Mouse (Mus musculus) CD4-positive, CD25-positive, alpha-beta regulatory T cell, adult 4 months (primary cell): Measurements from ENCODE around the gene Spg11. TPM values are rescaled to one million over a fixed set of nuclear protein-coding genes. Genes with fewer than 3 reads are reported as not detected.

Experiments used
- ATAC-seq: one replicate; pipeline ENCODE4 v1.8.0; 2017
- polyA plus RNA-seq, 2 experiments: library from polyadenylated mRNA; unstranded; fragments of 100-300 nt; shearing (Covaris generic); gene quantifications; one replicate each; pipeline ENCODE4 v1.2.1; 2017

Gene Spg11
- polyA plus RNA-seq: 1 to 10 TPM; 5.3 to 7.4 TPM

DNA sequence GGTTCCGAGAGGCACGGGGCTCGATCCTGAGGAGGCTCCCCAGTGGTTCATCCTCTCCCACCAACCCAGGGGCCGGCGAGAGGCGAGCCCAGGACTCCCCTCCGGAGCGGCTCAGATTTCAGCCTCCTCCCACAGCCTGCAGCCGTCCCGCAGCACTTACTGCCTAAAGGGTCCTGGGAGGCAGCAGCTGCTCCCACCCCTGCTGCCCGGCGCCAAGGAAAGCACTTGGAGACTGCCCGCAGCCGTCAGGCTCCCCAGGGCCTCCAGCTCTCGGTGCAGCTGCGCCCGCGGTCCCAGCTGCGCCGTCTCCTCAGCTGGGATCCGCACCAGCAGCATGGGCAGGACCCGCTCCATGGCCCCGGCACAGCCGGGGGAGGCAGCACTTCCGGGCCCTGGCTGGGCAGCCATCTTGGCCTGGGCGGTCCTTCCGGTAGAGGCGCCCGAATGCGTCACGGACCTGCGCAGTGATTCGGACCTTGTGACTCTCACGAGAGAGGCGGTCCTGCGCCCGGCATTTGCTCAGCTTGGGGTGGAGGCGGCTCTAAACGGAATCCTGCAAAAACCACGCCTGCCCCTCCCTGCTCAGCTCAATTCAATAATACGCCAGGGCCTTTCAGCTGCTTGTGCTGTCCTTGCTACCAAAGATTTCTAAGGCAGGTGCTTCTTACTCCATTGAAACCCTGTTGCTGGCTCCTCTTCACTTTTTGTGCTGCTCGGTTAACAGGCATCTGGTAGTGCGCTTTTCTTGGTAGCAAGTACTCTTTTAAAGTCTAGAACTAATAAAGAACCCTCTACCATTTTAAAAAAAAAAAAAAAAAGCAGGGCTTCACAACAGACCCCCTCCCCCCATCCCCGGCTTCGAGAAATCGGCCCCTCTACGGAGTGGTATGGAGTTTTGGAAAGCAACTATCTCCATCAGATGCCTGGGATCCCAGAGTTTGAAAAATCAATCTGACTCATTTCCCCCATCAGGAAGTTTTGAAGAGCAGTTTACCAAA, at the start of gene Spg11:
Gene Spg11 (minus strand): TSS at position 426 of the 998 bp plus-strand sequence.
- peak; percentile 99 for ATAC-seq

DNA sequence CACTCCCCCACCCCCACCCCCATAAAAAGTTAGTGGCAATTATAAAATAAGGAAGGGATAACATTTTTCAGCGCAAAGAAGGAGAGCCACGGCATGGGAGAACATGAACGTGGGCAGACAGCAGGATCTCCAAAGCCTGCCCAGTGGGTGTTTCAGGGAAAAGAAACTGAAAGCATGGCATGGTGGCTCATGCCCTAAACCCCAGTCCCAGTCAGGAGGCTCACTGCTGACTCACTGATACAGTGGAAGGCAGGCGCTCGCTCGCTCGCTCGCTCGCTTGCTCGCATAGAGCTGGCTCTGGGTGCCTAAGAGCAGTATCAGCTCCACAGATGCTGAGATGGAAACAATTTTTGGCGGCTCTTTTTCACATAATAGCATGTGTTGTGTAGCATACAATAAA, 46.1 kb upstream of the Spg11 start:
- peak; percentile 86 for ATAC-seq

DNA sequence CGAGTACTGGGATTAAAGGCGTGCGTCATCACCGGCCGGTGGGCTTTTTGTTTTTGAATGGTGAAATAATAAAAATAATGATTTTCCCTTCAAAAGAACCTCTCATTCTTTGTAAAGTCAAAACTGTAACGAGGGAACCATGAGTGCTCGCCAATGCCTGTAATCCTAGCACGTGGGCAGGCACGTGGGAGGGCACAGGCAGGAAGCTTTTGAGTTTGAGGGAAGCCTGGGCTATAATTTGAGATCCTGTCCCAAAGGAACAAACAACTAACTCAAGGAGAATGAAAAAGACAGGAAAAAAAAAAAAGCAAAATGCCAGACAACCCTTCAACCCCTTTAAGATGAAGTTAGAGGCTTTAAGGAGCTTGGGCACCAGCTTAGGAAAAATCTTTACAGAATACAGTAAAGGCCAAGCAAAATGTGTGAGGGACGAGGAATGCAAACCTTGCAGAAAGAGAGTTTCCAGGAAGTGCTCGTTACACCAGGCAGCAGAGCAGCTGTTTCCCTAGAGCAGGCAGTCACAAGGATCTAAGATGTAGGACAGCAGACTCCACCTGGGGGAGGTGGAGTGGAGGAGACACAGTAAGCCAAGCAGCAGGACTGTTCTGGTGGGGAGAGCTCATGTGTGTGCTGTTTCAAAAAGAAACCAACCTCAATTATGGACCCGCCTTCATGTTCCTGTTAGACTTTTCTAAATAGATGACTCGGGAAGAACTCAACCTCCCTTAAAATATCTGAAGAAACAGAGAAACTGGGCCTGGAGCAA, 45.4 kb upstream of the Spg11 start:
- peak; percentile 25 for ATAC-seq

DNA sequence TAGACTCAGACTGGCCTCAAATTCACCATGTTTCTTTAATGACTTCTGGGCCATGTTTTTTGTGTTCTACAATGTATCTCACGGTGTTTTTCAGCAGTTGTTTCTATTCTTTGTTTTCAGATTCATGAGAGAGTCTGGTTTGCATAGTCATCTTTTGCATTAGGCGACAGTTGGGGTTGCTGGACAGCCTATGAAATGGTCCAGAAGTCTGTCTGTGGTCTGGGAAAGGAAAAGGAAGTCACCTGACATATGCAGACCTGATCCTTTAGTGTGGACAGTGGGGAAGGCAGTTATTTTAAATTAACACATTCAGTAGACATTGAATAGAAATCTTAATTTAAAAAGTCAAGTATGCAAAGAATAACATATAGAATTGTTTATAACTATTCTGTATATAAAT, 44.3 kb upstream of the Spg11 start:
- ATAC-seq: no peak

DNA sequence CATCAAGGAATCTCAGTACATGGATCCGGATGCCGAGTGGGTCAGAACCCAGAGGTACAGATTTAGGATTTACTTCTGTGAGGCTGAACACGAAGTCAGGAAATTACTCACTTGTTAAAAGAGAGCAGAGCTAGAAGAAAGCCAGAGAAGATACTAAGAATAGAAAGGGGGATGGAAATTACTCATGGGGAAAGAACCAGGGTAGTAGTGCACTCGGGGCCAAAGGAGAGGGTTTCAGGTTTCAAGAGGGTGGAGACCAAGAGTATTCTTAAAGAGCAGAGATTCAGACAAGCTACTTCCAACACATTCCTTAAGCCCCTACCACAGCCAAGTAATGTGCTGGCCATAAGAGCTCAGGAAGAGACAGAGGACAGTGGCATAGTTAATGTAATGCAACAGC, 43.4 kb upstream of the Spg11 start:
- ATAC-seq: peak; percentile 23

DNA sequence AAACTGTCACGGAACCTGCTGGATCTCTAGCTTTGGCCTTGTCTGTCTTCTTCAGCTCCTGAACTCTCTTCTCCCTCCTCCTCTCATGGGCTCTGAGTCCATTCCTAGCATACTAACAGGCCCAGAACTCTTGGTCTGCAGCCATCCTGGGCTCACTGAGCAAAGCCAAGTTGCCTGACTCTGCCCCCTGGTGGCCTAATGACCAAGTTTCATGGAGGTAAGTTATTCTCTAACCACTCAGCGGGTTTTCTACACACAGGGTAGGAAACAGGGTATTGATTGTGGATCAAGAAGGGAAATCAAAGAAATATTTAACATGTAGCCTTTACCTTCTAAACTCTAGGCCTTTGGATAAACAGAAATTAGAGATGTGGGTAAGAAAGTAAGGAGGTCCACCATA, 42.5 kb upstream of the Spg11 start, which contains the start of gene Trim69:
Gene Trim69 (plus strand): TSS at position 21 of the 400 bp plus-strand sequence.
- peak; percentile 56 for ATAC-seq

DNA sequence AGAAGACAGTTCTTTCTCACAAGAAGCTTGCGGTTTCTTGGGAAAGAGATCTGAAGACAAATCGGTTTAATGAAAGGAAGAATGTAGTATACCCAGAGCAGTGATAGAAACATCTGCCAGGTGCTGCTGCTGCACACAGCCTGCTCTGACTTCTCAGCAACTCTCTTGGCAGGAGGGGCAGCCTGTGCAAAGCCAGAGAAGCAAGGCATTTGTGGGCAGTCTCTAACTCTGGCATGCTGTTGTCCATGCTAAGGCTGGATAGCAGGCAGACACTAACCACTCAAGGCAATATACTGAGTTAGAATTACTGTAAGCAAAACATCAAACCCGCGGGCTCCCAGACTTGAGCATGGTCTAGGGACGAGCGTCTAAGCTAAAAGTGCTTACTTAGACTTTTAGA, 41.5 kb upstream of the Spg11 start:
- no peak for ATAC-seq

DNA sequence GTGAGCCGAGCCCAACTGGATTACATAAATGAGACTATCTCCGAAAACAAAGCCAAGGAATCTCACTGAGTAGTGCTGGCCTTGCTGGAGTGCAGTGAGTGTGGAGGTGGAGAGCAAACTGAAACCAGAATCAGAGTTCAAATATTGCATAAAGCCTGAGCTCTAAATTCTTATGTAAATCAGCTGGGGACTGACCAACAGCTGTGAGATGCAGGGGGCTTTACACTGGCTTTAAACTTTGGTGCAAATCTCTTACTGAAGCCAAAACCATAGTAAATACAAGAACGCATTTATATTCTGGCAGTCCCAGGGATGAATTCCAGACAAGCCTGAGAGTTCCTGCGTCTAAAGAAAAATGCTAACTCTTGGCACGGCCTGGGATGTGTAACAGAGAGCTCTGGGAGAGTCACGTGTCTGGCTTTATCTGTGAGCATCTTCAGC, 40.2 kb upstream of the Spg11 start:
- ATAC-seq: no peak

DNA sequence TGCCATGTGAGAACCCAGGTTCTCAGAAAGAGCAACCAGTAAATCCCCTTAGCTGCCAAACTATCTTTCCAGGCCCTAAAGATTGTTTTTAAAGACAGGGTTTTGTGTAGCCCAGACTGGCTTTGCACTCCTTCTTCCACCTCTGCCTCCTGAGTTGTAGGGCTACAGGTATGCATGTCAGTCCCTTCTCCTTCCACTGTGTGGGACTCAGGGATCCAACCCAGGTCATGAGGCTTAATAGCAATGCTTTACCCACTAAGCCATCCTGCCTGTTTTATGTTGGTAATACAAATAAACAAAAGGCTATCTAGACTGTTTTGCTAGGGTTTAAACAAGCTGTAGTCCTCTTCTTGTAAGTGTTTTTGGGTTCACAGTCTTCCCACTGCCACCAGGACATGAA, 39.4 kb upstream of the Spg11 start:
- no peak for ATAC-seq

DNA sequence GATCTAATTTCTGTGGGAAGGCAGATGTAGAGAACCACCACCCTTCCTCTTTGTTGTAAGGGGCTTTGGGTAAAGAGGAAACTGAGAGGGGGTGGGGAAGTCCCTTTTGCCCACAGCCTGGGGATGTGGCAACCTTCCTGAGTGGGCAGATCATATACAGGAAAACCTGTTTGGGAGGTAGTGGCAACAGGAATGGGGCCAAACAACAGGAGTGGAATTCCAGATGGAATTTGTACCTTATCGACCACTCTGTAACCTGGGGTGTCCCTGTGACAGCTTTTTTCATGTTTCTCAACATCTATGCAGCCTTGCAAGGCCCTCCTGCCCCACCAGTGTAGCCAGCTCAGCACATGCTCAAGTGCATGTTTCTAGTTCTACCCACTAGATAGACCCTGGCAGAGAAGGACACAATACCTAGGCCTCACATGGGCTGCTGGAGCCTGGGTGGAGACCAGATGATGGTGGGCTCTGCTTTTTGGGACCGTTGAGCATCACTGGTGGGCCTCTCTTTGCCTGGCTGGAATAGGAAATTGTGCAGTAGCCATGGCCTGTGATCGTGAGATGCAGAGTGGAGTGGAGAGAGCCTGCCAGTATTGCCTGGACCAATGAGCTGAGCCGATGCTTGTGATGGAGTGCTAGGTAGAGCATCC, 38.0 kb upstream of the Spg11 start:
- ATAC-seq: peak; percentile 7

DNA sequence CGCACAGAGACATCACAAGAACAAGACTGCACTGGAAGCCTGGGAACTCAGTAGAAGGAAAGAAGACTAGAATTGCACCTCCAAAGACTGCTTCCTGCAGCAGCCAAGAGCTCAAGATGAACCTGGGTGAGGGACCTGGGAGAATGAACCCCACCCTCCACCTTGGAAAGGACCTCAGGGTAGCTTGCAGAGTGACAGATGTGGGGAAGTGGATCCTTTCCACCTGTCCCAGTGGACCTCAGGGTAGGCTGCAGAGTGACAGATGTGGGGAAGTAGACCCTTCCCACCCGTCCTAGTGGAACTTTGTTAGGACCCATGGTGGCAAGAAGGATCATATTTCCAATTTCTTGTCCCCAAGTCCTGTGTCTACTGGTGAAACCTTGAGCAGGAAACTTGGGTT, 37.1 kb upstream of the Spg11 start:
- peak; percentile 1 for ATAC-seq

DNA sequence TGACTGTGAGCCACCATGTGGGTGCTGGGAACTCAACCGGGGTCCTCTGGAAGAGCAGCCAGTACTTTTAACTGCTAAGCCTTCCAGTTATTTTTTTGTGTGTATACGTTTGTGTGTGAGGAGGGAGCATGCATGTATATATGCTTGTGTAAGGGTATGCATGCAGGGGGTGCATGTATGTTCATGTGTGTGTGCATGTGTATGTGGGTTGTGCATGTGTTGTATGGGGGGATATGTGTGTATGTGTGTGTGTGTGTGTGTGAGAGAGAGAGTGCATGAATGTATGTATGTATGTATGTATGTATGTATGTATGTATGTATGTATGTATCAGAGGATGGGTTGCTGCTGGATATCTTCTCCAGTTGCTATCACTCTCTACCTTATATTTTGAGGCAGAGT, 36.3 kb upstream of the Spg11 start:
- ATAC-seq: no peak

DNA sequence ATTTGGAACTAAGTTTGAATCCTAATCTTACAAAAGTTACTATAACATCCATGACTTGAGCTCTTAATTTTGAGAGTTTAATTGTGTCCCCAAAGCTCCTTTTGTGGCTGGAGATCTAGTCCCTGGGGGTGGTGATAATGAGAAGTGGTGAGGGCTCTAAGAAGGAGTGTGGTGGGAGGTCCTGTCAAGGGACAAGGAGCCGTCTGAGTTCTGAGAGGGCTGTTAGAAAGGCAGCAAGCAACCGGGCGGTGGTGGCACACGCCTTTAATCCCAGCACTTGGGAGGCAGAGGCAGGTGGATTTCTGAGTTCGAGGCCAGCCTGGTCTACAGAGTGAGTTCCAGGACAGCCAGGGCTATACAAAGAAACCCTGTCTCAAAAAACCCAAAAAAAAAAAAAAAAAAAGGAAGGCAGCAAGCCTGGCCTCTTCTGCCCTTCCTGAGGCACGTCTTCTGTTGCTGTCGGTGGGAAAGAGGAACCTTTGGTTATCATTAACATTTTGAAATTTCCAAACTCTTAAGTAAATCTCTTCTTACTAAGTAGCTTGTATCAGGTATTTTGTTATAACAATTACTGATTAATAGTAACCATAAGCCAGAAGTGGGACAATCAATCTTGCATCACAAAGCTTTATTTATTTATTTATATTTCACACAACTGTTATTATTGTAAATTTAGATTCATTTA, 35.6 kb upstream of the Spg11 start:
- ATAC-seq: no peak

DNA sequence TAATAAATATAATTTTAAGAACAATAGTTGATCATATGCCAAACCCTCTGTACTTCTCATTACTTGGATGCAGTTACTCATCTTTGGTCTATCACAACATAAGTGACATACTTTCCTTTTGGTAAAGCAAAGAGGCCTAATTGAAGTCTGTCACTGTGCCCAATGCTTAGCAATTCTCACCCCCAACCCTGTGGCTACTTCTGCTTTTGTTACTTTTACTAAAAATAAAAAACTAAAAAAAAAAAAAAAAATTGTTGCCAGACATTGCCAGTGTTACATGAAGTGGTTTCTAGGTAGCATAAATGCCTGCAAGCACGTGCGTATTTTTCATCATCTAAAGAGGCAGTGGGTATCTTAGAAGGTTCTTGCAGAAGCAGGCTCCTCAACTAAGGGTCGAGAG, 34.7 kb upstream of the Spg11 start:
- ATAC-seq: no peak

DNA sequence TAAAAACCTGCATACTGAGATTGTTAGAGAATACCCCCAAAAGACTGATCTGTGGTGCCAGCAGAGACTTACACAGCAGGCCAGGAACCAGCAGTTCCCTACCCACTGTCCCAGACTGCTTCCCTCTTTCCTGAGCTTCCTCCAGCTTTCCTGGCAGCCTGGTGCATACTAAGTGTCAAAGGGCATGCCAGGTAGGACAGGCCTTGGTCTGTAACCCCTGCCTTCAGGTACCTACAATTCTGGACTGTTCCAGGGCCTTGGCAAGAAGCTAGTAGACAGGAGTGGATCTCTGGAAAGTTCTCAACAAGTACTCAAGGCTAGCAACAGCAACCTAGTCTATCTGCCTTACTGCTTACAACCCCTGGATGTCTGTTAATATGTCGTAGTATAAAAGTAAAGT, 33.0 kb upstream of the Spg11 start:
- no peak for ATAC-seq

DNA sequence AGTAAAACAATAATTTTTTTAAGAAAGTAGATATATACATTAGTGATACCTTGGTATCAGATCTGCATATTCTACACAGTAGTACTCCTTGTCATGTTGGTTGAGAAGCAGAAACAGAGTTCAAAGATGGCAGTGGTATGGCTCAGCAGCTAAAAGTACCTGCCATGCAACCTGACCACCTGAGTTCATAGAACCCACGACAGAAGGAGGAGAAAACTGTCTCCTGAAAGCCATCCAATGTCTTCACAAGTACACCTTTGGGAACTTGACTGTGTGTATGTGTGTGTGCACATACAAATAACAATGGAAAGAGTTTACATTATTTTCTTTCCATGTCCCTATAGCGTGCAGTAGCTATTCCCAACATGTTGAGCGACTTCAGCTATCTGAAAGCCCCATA, 31.5 kb upstream of the Spg11 start:
- ATAC-seq: no peak

DNA sequence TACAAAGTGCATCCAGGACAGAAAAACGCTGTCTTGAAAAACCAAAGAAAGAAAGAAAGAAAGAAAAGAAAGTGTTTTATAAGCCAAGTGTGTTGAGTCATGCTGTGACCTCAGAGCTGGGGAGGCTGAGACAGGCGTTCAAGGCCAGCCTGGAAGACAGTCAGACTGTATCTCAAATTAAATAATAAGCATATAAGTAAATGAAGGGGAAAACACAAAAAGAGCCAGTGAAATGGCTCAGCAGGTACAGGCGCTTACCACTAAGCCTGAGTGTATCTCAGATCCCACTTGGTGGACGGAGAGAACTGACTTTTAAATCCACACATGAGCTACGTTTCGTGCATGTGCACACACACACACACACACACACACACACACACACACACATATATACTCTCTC, 31.1 kb upstream of the Spg11 start:
- ATAC-seq: no peak

DNA sequence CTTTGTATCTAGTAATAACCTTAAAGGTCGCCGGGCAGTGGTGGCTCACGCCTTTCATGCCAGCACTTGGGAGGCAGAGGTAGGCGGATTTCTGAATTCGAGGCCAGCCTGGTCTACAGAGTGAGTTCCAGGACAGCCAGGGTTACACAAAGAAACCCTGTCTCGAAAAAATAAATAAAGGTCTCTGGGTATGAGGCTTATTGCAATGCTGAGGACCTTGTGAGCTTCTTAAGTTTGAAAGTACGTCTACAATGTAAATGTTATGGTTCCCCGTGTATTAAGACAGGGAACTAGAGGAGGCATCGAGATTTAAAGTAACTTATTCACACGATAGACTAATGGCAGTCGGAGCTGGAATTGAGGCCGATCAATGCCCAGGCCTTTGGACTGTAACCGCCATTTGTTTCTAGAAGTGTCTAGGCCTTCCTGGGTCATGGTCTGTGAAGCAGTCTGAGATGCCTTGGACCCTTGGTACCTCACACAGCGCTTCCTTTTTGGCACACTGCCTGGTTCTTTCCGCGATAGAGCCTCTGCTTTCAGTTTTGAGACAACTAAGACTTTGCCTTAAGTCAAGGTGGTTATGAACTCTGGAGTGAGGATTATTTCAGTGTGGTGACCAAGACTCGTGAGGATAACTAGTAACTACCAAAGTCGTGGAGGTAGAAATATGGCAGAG, 30.2 kb upstream of the Spg11 start:
- ATAC-seq: peak; percentile 50

DNA sequence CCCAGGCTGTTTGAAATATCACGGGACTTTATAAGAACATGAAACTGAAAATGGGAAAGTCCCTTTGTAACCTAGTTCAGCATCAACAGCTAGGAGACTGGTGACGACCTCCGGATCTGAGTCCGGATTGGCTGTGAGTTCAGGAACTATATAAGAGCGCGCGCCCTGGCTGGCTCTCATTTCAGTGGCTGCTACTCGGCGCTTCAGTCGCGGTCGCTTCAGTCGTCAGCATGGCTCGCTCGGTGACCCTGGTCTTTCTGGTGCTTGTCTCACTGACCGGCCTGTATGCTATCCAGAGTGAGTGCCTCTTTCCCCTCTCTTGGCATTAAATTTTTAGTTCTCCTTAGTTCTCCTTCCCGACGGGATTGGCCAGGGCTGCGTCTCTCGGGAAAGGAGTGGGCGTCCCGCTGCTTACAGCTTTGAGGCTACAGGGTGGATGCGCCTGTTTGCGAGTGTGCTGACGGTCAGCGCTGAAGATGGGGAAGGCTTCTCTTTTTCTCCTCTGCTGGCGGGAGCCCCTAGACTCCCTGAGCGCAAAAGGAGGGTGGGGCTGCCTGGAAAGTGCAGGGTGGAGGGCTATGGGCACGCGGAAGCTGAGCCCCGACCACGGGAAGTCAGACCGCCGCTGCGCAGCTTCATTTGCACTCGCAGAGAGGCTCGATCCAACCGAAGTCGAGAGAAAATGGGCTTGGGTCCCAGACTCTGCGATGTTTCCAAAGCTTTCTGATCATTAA, 29.5 kb upstream of the Spg11 start, which contains the start of gene B2m:
Gene B2m (plus strand): TSS at position 179 of the 734 bp plus-strand sequence.
- peak; percentile 84 for ATAC-seq

DNA sequence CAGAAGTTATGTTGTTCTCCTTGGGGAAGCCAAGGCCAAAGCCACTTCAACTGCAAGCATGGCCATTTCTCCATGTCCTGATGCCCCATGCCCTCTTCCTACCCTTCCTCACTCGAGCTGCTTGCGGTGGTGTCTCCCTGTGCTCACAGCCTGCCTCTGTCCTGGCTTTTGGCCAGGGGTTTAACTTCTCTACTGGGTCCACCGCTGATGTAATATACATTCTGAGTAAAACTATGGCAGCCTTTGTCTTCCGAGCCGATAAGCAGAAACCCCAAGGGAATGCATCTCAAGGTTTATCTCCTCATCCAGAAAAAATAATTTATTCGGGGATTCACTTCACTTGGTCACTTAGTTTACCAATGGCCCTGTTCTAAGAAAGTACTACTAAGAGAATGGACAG, 28.5 kb upstream of the Spg11 start:
- no peak for ATAC-seq

DNA sequence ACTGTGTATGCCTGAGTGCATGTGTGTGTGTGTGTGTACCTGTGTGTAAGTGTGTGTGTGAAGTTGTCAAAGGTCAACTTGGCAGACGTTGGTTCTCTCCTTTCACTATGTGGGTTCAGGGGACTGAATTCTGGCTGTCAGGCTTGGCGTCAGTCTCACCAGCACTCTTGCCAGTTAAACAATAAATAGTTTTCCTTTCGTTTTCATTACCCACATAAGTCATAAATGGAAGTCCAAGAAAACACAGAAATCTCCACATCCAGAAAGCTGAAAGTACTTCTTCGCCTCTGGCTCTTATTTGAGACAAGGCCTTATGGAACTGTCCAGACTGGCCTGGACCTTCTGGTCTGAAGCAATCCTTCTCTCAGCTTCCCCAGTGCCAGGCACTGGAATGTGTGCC, 27.6 kb upstream of the Spg11 start:
- ATAC-seq: peak; percentile 25
